Mouse (Mus musculus): ENCODE data around the gene Dimt1.
"Not testable (repeated sequence)": the region's sequence is repeated elsewhere in the genome, so short reads cannot be mapped to it uniquely, and the experiment has no call there.

Gene Dimt1

DNA sequence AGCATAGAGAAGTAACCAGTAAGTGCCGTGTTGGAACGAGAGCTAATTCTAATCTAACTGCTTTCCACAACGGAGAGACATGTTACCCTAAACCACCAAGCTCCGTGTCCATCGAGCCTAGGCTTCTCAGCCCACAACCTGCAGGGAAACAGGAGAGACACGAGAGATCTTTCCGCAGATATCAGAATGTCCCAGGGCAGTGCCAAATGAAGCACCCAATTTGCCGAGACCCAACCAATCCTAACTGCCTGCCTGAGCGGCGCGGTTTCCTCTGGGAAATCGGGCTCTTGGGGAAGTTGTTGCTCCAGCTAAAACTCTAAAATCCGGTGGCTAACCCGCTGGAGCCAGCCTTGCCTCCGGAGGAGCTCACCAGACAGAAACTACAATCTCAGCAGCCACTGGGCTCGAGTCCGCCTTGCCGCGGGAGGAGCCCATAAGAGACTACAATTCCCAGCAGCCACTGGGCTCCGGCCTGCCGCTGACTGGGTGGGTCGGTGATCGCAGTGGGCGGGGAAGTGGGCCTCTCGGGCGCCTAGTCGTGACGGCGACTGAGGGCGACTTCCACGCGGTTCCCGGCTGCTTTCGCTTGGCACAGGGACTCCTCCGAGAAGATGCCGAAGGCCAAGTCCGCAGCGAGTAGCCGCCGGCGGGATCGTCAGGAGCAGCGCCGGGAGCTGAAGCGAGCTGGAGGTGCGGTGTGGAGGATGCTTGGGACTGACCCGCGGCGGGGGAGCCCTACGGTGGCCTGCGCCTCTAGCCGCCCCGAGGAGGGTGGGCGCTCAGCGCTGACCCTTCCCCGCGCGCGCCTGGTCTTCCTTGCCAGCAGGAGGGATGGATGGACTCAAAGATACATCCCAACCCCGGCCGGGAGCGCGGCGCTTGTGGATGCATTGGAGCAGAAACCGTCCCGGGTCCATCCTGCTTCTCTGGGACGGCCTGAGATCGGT lies at the start of gene Dimt1:
Gene Dimt1, plus strand, starts transcription at position 534 of the 947 bp plus-strand sequence.
- peak; percentile 94 to 95 for DNase-seq (ENCODE audit: low spot score in 2 of 2)

DNA sequence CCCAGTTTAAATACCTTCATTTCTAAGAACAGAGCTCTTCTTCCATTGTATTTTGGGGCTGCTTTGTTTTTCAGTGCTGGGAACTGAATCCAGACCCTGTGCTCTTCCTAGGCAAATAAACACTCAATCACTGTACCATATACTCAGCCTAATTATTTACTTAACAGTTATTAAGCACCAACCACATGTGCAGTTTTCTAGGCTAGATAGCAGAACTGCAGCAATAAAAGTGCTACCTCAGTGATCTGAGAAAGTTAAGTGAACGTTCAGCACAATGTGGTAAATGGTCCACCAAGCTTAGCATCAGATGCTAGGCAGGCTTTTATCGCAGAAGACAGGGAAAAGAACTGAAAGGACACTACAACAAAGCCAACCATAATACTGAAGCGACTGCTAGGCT lies 42.3 kb upstream of the Dimt1 start:
- no peak for DNase-seq (ENCODE audit: low spot score in 2 of 2)

DNA sequence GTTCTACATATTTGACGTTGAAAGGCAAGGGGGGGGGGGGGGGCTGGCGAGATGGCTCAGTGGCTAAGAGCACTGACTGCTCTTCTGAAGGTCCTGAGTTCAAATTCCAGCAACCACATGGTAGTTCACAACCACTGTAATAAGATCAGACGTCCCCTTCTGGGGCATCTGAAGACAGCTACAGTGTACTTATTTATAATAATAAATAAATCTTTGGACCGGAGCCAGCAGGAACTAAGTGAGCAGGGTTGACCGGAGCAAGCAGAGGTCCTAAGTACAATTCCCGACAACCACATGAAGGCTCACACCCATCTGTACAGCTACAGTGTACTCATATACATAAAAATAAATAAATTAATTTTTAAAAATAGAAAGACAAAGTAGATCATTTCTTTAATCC lies 41.8 kb upstream of the Dimt1 start:
- DNase-seq (ENCODE audit: low spot score in 2 of 2): not testable (repeated sequence)

DNA sequence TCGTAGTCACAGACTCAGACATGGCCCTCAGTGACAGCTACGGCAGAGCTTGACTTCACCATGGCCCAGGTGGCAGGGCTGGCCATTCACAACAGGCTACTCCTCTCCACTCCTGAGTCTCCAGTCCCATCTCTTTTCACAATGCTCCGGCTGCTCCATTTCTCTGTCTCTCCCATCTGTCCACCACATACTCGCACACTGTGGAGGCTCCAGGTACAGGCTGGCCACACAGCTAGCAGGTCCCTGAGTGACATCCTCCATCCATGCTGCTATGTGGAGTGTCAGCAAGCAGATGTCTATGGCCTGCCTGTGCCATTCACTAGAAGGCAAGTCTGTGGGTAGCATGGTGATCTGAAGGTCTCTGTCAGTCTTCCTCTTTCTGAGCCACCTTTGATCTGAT lies 39.7 kb upstream of the Dimt1 start:
- DNase-seq (ENCODE audit: low spot score in 2 of 2): no peak

DNA sequence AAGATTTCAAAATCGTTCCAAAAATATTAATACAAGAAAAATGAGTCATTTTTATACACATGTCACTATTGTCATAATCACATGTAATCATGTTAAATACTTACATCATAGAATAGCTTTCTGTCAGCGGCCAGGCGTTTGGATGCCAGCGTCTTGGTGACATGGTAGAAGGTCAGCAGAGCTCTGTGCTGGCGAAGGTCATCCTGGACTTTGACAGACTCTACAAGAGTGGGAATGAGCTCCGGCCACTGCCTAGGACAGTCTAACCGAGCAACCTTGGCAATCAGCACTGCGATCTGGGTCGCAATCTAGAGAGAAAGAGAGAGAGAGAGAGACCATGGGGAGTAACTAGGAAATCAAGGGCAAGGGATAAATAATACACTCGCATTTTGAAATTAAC lies 36.8 kb upstream of the Dimt1 start:
- no peak for DNase-seq (ENCODE audit: low spot score in 2 of 2)

DNA sequence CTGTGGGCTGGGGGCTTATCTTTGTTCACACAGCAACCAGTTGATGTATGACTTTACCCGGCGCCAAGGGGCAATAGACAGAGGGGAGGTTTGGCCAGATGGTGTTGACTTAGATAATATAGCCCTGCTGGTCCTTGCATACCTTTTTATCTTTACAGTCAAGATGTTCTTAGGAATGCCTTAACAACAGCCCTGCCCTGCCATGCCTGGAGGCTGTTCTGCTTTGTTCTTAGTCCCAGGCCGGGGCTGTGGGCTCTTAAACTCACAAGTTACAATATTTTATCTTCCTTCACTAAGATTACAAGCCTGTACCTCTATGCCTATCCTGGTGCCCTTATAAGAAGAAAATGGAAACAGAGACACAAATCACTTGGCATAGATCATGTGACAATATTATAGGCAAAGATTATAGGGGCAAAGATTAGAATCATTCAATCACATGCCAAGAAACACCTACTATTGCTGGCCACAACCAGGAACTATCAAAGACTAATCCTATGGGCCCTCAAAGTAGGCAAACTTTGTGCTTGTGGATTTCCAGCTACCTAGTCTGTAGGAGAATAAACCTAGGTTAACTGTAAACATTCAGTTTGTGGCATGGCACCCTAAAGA lies 33.7 kb upstream of the Dimt1 start:
- no peak for DNase-seq (ENCODE audit: low spot score in 2 of 2)

DNA sequence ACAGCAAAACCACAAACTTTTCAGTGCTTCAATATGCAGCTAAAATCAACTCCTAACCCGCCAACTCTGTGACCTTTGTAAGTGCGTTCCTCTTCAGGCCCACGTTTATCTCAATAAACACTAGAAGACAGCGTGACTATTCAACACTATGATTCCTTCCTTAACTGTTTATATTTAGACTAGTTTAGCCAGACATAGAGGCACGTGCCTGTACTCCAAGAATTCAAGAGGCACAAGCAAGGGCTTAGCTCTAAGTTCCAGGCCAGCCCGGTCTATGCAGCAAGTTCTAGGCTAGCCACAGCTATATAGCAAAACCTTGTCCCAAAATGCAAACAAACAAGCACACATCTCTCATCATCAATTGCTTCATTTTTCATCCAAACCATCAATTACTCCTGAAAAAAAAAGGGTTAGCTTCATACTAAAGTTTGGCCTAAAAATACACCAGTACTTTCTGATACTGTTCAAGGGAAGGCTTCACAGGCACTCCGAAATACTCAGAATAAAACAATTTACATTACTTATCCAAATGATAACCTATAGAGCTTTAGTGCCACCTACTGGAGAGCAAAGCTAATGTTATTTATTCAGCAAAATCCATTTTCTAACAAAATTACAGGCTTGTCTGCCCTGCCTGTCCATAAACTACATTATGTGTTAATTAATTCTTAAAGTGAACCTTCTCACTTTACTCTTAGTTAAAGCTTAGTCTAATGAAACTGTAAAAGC lies 28.4 kb upstream of the Dimt1 start:
- no peak for DNase-seq (ENCODE audit: low spot score in 2 of 2)

DNA sequence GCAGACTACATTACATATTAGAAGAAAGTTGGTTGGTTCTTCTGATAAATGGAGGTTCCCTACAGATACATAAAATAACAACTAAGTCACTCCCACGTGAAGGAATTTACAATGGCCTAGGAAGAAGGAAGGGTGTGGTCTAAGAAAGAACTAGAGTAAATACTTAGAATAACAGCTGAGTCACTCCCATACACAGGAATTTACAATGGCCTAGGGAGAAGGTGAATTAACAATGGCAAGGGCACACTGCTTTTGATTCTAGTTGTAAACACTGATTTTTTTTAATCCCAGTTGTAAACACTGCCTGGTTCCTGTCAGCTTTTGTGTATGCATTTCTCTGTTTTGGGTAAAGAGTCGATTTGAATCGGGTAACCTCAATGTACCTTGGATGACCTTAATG lies 21.0 kb upstream of the Dimt1 start:
- not testable (repeated sequence) for DNase-seq (ENCODE audit: low spot score in 2 of 2)

DNA sequence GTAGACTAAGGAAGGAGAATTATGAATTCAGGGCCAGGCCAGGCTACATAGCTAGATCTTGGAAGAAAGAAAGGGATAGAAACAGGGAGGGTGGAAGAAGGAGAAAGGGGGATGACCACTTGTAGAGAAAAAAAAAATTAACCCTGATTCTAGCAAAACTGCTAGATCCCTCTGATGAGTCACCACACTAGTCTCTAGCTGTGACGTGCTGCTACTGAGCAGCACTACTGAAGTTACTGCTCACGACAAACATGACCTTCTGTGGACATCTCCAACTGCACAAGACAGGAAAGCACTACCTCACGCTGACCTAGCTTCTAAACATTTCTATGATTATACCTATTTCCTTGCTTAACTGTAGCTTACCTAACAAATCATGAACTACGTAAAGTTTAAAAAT lies 18.6 kb upstream of the Dimt1 start:
- DNase-seq (ENCODE audit: low spot score in 2 of 2): no peak

DNA sequence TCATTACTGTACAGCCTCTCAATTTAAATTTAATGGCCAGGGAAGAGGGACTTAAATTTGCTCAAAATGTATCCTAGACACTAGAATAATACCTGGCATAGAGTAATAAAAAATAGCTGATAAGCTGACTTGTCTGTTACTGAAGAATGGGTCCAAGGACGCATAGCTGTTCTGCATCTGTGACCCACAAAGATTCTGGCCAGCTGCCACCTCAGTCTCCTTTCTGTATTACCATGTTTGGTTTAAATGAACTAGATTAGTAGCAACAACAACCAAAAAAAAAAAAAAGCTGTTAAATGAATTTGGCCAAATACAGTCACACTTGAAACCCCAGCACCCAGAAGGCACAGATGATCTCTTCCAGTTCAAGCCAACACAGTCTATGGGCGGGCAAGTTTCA lies 17.7 kb upstream of the Dimt1 start:
- no peak for DNase-seq (ENCODE audit: low spot score in 2 of 2)

DNA sequence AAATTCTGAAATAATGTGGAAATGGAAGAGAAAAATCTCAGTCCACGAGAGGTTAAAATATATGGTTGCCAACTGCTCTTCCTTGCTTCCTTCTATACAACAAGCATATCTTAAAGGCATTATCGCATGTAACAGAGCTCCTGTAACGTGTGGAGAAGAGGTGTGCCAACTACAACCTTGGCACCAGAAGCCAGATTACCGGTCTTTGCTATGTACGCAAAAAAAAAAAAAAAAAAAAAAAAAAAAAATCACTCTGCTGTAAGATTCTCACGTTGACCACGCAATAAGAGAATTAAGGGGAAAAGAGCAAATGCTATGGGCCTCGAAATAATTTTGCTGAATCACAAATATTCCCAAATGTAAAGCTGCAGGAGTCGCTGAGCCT lies 11.1 kb upstream of the Dimt1 start:
- DNase-seq (ENCODE audit: low spot score in 2 of 2): no peak

DNA sequence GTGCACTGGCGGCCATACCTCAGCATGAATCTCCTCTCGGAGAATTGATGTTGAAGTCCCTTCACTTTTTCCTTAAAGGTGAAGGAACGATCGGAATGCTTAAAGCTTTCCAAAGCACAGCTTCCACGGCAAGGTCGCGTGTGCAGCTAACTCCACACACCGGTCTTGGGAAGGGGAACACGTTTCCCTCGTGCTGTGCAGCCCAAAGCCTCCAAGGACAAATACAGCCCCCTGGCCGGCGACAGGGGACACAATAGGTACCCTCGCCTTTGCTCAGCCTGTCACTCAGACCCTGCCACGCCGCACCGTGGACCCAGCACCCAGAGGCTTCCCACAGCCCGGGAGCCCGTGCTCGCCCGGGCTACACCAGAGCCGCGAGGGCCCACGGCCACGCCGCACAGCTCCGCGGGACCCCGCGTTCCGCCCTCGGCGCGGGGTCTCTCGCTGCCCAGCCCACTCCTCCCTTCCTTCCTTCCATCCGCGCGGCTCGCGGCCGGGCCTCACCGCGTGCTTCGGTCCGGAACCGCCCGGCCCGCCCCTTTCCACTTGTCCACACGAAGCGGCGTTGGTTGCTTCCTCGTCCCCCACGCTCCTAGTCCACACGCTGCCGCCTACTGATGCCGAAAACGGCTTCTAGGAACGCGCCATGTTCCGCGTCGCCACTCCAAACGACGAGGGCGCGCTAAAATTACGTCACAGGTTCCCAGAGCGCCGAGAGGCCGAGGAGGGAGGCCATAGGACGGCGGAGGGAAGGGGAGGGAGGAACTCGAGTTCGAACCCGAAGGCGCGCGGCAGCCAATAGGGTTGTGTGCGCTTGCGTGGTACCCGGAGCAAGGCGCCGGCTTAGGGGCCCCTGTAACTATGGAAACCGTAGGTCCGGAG lies 10.4 kb upstream of the Dimt1 start, which contains the start of gene Ipo11:
Gene Ipo11, minus strand, starts transcription at position 703 of the 882 bp plus-strand sequence.
- DNase-seq (ENCODE audit: low spot score in 2 of 2): peak; percentile 84 to 85

DNA sequence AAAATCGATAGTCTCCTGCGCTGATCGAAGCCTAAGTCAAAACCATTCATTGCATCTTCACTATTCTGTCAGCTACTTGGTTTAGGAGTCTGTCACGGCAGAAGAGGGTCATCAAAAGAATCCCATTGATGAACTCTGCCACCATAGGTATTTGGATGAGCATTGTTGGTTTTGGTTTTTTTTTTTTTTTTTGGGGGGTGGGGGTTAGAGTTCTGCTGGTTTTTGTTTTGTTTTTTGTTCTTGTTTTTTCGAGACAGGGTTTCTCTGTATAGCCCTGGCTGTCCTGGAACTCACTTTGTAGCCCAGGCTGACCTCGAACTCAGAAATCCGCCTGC lies 9.8 kb upstream of the Dimt1 start:
- DNase-seq (ENCODE audit: low spot score in 2 of 2): no peak

DNA sequence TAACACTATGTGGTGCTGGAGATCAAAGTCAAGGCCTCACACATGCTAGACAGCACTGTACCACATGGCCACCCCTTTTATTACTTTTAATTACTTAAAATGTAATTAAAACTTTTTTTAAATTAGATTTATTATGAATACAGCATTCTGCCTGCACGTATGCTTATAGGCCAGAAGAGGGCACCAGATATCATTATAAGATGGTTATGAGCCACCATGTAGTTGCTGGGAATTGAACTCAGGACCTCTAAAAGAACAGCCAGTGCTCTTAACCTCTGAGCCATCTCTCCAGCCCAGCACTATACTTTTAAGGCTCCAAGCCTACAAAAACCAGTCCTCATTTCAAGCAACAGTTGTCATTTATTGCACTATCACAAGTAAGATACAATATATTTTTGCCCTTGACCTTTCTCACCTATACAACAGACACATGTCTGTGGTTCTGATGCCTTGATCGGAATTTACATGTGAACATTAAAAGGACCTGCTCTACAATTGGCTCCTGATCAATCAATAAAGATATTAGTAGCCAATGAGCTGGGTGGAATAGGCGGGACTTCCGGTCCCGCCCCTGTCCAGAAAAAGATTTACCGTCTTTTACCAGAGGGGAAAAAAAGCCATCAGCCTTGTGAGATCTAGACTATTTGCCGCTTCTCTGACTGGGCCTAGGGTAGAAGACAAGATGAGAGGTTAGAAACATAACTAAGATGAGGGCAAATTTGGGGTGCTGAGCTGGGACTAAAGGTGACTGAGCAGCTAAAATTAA lies 5.5 kb upstream of the Dimt1 start:
- DNase-seq (ENCODE audit: low spot score in 2 of 2): no peak

DNA sequence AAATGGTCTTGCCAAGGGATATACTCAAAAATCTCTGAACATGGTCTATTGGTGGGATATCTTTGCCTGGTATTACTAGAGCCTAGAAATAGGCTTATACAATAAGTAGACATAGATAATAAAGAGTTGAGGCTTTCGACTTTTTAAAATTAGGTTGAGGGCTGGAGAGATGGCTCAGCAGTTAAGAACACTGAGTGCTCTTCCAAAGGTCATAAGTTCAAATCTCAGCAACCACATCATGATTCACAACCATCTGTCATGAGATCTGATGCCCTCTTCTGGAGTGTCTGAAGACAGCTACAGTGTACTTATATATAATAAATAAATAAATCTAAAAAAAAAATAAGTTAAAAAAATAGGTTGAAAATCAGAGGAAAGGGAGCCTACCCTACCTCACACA lies 4.2 kb upstream of the Dimt1 start:
- DNase-seq (ENCODE audit: low spot score in 2 of 2): no peak

DNA sequence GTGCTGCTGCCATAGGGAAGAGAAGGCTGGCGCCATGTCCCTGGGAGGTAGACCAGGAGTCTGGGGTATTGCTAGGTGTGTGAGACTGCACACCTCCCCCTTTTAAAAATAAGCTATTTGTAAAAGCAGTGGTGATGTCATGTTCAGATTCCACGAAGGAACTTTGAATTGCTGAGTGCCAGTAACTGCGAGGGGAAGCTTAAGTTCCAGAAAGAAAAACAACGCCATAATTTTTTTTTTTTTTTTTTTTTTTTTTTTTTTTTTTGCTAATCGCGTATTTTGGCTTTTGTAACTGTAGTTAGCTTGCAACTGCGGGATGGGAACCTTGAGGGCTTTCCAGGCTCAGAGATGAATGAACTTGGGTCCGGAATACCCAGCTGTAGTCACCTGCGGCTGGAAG lies 1.4 kb upstream of the Dimt1 start:
- no peak for DNase-seq (ENCODE audit: low spot score in 2 of 2)

DNA sequence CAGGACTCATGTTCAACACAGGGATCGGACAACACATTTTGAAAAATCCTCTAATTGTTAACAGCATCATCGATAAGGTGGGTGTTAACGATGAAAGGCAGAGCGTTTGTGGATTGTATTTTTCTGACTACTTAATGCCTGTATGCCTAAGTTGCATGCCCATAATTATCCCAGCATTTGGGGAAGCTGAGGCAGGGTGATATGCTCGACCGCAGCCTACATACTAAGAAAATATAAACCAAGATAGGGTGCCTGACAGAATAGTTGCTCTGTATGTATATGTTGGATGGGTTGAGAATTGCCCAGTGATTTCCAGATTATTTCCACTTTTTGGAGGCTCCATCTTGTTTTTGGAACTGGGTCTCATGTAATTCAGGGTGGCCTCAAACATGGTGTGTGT lies 656 bp downstream of the Dimt1 start:
- no peak for DNase-seq (ENCODE audit: low spot score in 2 of 2)

DNA sequence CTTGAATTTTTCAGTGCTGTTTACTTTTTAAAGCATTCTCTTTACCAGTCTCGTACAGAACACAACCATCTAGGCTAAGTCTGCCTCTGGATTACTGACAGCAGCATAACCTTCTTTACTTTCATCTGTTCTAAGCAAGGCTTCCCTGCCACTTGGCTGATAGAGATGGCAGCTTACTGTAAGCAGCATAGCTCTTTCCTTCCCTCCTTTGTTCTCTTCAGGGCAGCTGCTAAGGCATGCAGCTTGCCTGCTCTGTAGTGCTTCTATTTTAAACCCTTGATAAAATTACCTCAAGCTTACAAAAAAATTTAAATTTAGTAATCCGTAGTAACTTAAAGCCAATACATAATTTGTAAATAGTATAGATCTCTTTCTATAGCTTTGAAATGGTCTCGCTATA lies 8.0 kb downstream of the Dimt1 start:
- DNase-seq (ENCODE audit: low spot score in 2 of 2): no peak

DNA sequence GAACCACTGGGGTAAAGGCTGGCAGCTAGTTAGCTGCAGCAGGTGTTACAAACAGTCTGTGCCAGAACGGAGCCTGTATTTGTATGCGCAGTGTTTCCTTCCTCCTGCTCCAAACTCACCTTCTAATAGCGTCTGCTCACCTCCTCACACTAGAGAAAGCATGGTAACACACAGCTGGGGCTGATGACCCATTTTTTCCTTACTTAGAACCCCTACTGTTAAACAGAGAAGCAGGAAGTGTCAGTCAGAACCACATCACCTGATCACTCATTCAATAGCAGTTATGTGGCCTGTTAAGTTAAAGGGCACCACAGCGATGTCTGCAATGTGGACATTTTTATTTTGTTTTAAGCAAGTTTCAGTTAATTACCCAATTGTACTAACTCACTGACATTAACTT lies 10.6 kb downstream of the Dimt1 start:
- DNase-seq (ENCODE audit: low spot score in 2 of 2): no peak

DNA sequence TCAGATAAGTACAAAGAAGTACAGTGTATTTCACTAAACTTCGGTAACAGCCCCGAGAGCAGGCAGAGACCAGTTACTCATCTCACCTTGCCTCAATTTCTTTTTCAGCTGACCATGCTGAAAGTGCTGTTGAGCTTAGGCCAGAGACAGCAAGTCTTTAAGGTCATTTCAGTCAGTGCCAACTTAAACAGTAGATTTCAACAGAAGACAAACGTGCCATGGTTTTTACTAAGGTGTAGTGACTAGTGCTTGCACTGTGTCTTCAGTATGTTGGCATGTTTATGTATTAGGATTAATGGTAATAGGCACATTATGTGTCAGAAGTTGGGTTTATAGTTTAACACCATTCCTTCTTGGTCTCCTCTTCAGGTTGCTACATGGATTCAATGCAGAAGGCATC lies 11.4 kb downstream of the Dimt1 start:
- DNase-seq (ENCODE audit: low spot score in 2 of 2): no peak

DNA sequence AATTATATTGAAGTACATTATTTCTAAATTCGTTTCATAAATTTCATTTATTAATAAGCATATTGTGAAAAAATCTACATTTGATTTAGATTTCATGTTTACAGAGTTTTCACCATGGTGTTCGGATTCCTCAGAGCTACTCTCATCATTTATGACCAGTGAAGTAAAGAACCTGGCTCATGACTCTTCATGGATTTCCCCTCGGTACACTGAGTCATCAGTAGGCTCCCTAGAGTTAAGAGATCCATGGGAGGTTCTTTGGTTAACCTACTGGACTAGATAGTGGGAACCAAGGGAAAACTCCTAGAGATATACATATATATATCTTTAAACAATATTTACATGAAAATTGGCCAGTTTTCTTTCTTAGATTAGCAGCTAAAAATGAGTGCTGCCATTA lies 13.6 kb downstream of the Dimt1 start:
- DNase-seq (ENCODE audit: low spot score in 2 of 2): no peak
